Mouse (Mus musculus) testis, postnatal 14 days (tissue): Measurements from ENCODE around the gene Msrb1.
"Not testable (repeated sequence)": the region's sequence is repeated elsewhere in the genome, so short reads cannot be mapped to it uniquely, and the experiment has no call there.

Experiments used
- DNase-seq: peaks from one replicate; pipeline ENCODE4 v3.0.0; 2021; ENCODE audit warnings: low spot score

Gene Msrb1

GRCm38 (mm10) chr17:24736330-24737051 is at the start of gene Msrb1:
Msrb1 (plus strand) TSS chr17:24736642.
- DNase-seq: peak; percentile 95

DNA sequence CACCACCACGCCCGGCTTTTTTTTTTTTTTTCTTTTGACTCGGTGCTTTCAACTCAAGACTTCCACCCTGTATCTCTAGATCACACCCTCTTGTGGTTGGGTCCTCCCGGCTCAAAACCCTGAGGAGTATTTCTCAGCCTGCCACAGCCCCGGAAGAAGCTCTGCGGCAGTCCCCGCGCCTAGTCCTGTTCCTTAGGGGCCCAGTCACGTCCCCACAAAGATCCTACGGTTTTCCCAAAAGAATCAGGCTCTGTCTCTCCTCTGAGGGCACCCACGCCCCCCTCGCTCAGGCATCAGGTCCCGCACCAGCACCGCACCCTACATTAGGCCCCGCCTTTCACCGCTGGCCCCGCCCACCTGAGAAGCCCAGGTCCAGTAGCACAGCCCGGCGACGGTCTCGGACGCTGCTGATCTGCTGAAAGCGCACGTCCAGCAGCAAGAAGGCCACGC is 49.3 kb upstream of the Msrb1 start:
- peak; percentile 57 for DNase-seq

DNA sequence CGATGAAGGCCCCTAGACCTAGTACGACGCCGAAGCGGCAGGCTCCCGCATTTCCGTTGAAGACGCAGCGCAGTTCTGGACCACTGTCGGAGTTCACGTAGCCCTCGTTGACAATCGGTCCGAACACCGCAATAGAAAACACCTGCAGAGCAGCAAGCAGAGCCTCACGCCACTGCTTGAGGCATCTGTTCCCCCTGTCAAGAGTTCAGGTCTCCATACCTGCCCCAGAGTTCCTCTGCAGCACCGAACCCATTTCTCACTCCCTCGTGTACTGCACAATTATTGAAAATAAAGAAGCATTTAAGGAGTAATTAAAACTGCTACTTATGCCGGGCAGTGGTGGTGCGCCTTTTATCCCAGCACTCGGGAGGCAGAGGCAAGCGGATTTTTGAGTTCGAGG is 48.8 kb upstream of the Msrb1 start:
- no peak for DNase-seq

- DNase-seq: no peak
These were observed 47.0 kb upstream of the Msrb1 start, which contains the start of gene Syngr3 for GRCm38 (mm10) chr17:24689251-24690081. Syngr3 (minus strand) TSS chr17:24689955.

- DNase-seq: no peak
These were observed 44.1 kb upstream of the Msrb1 start for GRCm38 (mm10) chr17:24692385-24692784.

DNA sequence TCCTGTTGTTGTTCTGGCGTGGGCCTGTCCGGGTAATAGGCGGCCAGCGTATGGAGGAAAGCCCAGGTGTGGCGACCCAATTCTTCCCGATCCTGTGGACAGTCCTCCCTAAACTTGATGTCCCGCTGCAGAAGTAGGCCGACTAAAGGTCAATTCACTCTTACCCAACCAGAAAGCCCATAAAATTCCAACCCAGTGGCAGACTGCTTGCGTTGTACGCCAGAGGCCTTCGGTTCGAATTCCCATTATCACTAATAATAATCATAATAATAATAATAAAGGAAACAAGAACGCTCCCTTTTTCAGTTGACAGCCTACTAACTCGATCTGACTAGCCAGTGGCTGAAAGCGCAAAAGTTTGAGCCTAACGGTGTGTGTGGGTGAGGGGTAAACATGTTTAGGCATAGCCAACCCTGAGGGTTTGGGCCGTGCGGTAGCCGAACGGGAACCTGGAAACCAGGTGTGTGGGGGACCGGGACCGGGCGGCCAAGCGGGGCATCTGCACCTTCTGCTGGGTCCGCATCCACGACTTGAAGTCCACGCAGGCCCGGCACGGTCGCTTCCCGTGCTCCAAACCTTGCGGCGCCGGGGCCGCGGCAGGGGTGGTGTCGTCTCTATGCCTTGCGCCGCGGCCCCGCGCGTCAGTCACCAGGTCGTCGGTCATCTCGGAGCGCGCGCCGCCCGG is 41.0 kb upstream of the Msrb1 start:
- DNase-seq: no peak

DNA sequence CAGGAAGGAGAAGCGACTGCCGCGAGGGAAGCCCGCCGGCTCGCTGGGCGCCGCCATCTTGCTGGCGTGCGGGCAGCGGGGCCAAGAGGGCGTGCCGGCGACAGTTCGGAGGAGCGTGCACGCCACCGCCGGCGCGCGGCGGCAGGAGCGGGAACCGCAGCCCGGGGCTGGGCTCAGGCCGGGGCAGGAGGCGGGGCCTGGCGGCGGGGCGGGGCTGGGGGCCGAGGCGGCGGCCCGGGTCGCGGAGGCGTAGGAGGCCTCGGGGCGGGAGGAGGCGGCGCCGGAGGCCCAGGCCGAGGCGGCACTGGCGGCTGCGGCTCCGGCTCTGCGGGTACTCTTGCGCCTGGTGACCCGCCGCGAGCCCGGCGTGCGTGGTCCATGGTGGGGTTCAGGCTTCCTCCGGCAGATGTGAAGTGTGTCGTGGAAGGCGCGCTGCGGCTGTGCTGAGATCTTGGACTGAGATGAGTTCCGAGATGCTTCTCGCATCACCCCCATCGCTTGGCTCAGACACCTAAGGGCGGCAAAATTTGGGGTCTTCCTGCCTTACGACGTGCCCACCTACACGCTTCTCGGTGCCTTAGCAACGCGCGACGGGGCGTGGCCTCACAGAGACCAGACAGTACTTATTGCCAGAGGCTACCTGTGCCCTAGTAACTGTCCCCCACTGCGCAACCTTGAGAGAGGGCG is 40.3 kb upstream of the Msrb1 start, which contains the start of the genes Gfer and Noxo1:
TSS of gene Gfer (minus strand) at position 146 of the 687 bp plus-strand sequence.
TSS of gene Noxo1 (plus strand) at position 224 of the 687 bp plus-strand sequence.
- DNase-seq: peak; percentile 86

GRCm38 (mm10) chr17:24697985-24698384 is 38.5 kb upstream of the Msrb1 start:
- DNase-seq: no peak

DNA sequence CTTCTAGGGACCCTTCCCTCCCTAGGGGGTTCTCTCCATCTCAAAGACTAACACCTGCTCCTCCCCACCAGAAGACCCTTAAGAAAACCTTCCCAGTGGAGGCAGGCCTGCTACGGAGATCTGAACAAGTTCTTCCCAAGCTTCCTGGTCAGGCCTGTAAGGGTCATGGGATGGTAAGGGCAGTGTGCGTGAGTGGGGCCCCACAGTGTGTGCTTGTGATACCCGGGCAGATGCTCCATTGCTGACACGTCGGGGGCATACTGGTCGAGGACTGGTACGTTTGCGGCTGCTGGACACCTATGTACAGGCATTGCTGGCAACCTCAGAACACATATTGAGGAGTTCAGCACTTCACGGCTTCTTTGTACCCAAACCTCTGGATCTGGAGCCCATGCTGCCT is 37.7 kb upstream of the Msrb1 start:
- DNase-seq: no peak

- no peak for DNase-seq
These were observed 37.0 kb upstream of the Msrb1 start for GRCm38 (mm10) chr17:24699473-24699872.

DNA sequence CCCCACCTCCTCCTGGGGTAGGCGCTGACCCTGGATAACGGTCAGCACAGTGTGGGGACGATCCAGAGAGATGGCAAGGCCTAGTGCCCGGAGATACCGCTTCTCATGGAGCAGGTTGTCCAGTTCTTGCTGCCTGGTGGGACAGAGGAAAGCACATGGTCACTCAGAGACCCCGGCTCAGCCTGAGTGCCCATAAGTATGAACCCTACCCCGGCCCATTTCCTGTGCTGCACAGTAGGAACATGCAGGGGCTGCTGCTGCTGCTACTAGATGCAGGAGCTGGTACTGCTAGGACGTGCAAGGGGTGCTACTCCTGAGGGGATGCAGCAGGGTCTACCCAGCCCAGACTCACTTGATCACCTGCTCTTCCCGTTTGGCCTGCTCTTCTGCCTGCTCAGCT is 35.2 kb upstream of the Msrb1 start:
- DNase-seq: no peak

- no peak for DNase-seq
These were observed 30.6 kb upstream of the Msrb1 start for GRCm38 (mm10) chr17:24705821-24706220.

GRCm38 (mm10) chr17:24706982-24707800 is 29.3 kb upstream of the Msrb1 start, which contains the start of gene Tbl3:
Tbl3 (minus strand) TSS chr17:24707660.
- peak; percentile 94 for DNase-seq

GRCm38 (mm10) chr17:24707801-24708425 is 28.5 kb upstream of the Msrb1 start:
- no peak for DNase-seq

- DNase-seq: no peak
These were observed 27.8 kb upstream of the Msrb1 start for GRCm38 (mm10) chr17:24708646-24709045.

GRCm38 (mm10) chr17:24715556-24715955 is 20.9 kb upstream of the Msrb1 start:
- DNase-seq: no peak

- DNase-seq: no peak
These were observed 20.2 kb upstream of the Msrb1 start for GRCm38 (mm10) chr17:24716166-24716682.

DNA sequence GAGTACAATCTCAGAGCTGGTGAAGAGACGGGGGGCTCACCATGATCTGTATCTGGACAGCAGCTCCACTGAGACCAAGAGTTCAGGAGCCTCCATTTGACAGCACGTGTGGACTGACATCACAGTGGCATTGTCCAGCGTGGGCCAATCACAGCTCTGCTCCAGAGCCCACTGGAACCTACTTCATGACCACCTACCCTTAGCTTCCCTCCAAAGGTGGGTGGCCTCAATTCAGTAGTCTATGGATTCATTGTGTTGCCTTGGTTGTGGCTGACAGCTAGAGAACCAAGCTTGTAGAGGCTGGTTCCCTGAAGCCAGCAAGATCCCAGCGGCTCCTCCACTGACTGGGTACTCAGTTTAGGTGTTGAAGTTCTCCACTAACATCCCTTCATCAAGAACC is 18.5 kb upstream of the Msrb1 start, which contains the start of the genes Rnf151 and Rps2:
TSS of gene Rnf151 (minus strand) at position 121 of the 400 bp plus-strand sequence.
TSS of gene Rps2 (plus strand) at position 174 of the 400 bp plus-strand sequence.
- no peak for DNase-seq

DNA sequence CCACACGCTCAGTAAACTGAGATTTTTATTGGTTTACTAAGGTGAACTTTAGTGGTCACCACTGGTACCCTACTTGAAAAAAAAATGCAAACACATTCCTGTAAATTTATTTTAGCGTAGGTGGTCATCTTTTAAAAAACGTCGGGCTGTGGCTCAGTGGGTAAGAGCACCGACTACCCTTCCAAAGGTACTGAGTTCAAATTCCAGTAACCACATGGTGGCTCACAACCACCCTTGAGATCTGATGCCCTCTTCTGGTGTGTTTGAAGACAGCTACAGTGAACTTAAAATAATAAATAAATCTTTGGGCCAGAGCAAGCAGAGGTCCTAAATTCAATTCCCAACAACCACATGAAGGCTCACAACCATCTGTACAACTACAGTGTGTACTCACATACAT is 17.5 kb upstream of the Msrb1 start:
- DNase-seq: not testable (repeated sequence)
